16 mouse cellular contexts compared by ENCODE assay signal in genomic region chr8:91566503-91566869, GRCm38 (mm10).
DNase-seq lines count a peak whose midpoint lies in the region; ATAC-seq and TF ChIP-seq lines count a peak whose summit lies in the region.
"Had no signal": no experiment of that assay in that cellular context is flagged by ENCODE, and none has a peak within 500 bp of the region (broad histone marks: within the 10 kb centered on the region; RNA-seq: fewer than 3 reads in every experiment).

No protein-coding gene starts in this region.

- H3K9ac ChIP-seq in heart, embryonic 13.5 days: no peak overlapping the region
- H3K9ac ChIP-seq in heart, adult 2 months (ENCODE audit: low read depth, low read length): no peak overlapping the region
- H3K9ac ChIP-seq in midbrain, embryonic 15.5 days: no peak overlapping the region
- H3K9ac ChIP-seq in embryonic facial prominence, embryonic 13.5 days: no peak overlapping the region
- no peak overlapping the region for H3K9ac ChIP-seq in stomach, embryonic 14.5 days (replicated peaks; ENCODE audit: low read depth, low read length)
- H3K9ac ChIP-seq: lung, embryonic 15.5 days had no signal

- no peak for TF ChIP-seq EP300 in heart, adult 2 months (IDR thresholded peaks at IDR 0.05; ENCODE audit: insufficient read depth, low read depth, low read length)

- intact Hi-C loops in heart, adult 2 months (cut with DNase I): no loop called here

- TF ChIP-seq CTCF in heart, adult 2 months (IDR thresholded peaks at IDR 0.05): no peak

- DNase-seq in heart, adult 2 months: no peak
- no peak for DNase-seq in midbrain, embryonic 10.5 days (ENCODE audit: low spot score)
- no peak for DNase-seq in retina, postnatal 1 day
- DNase-seq: cerebellum, adult 18-20 months; kidney, postnatal 10 days; left cerebral cortex, postnatal 4 days; spleen, adult 18-20 months; thymus, postnatal 25 days had no signal

- TF ChIP-seq POLR2A in heart, adult 2 months (IDR thresholded peaks at IDR 0.05; ENCODE audit: insufficient read depth, low read depth, low read length): no peak

- no peaks in the 10 kb centered on the region for H3K27me3 ChIP-seq in heart, embryonic 13.5 days (replicated peaks)
- no peaks in the 10 kb centered on the region for H3K27me3 ChIP-seq in heart, adult 2 months (ENCODE audit: control insufficient read depth, insufficient read depth, low read length)
- peaks cover 6% of the 10 kb centered on the region; the same call in 1 of the 2 replicates for H3K27me3 ChIP-seq in midbrain, embryonic 10.5 days (ENCODE audit: low read depth, poor library complexity, severe bottlenecking)
- 0 out of 2 replicates have a peak, but pooled peaks cover 2% of the 10 kb centered on the region for H3K27me3 ChIP-seq in midbrain, embryonic 15.5 days (replicated peaks)
- peaks cover 41% of the 10 kb centered on the region for H3K27me3 ChIP-seq in embryonic facial prominence, embryonic 13.5 days
- H3K27me3 ChIP-seq in stomach, embryonic 14.5 days (ENCODE audit: control insufficient read depth, insufficient read depth, low read length): no peaks in the 10 kb centered on the region
- H3K27me3 ChIP-seq: lung, embryonic 15.5 days had no signal

- H3K4me2 ChIP-seq in heart, embryonic 13.5 days: peak overlapping the region; percentile 45
- H3K4me2 ChIP-seq in midbrain, embryonic 15.5 days: no peak overlapping the region
- peak overlapping the region; percentile 21 for H3K4me2 ChIP-seq in embryonic facial prominence, embryonic 13.5 days
- H3K4me2 ChIP-seq in stomach, embryonic 14.5 days (replicated peaks; ENCODE audit: low read depth, low read length): no peak overlapping the region
- H3K4me2 ChIP-seq: lung, embryonic 15.5 days had no signal

- H3K4me3 ChIP-seq in heart, embryonic 13.5 days: no peak overlapping the region
- no peak overlapping the region for H3K4me3 ChIP-seq in heart, adult 2 months
- H3K4me3 ChIP-seq in midbrain, embryonic 10.5 days: 0 out of 2 replicates have a peak overlapping the region, but pooled peaks have one; percentile 12
- H3K4me3 ChIP-seq in midbrain, embryonic 15.5 days: no peak overlapping the region
- H3K4me3 ChIP-seq in embryonic facial prominence, embryonic 13.5 days: no peak overlapping the region
- no peak overlapping the region for H3K4me3 ChIP-seq in stomach, embryonic 14.5 days (ENCODE audit: low read depth, low read length)
- H3K4me3 ChIP-seq: erythroblast, embryonic 14.5 days; lung, embryonic 15.5 days had no signal

- peak overlapping the region; percentile 64 for H3K27ac ChIP-seq in heart, embryonic 13.5 days (replicated peaks)
- H3K27ac ChIP-seq in heart, adult 2 months: no peak overlapping the region
- peak overlapping the region; percentile 75 for H3K27ac ChIP-seq in midbrain, embryonic 10.5 days (replicated peaks)
- H3K27ac ChIP-seq in midbrain, embryonic 15.5 days: no peak overlapping the region
- 0 out of 2 replicates have a peak overlapping the region, but pooled peaks have one; percentile 39 for H3K27ac ChIP-seq in embryonic facial prominence, embryonic 13.5 days
- peak overlapping the region; percentile 34; the same call in 1 of the 2 replicates for H3K27ac ChIP-seq in stomach, embryonic 14.5 days (ENCODE audit: low read length)

- WGBS in heart, embryonic 13.5 days: 45% methylated on average over 2 of the region's 2 CpGs
- WGBS in heart, adult 2 months: 70% methylated on average over 2 of the region's 2 CpGs
- WGBS in midbrain, embryonic 10.5 days: 35% methylated on average over 2 of the region's 2 CpGs
- WGBS in midbrain, embryonic 15.5 days: 15% methylated on average over 2 of the region's 2 CpGs
- WGBS in embryonic facial prominence, embryonic 13.5 days: 22% methylated on average over 2 of the region's 2 CpGs
- WGBS in stomach, embryonic 14.5 days: 66% methylated on average over 2 of the region's 2 CpGs

- H3K9me3 ChIP-seq in heart, embryonic 13.5 days: no peaks in the 10 kb centered on the region
- no peaks in the 10 kb centered on the region for H3K9me3 ChIP-seq in midbrain, embryonic 10.5 days (replicated peaks)
- H3K9me3 ChIP-seq in midbrain, embryonic 15.5 days: no peaks in the 10 kb centered on the region
- H3K9me3 ChIP-seq in embryonic facial prominence, embryonic 13.5 days: no peaks in the 10 kb centered on the region
- no peaks in the 10 kb centered on the region for H3K9me3 ChIP-seq in stomach, embryonic 14.5 days (ENCODE audit: control insufficient read depth, low read depth, low read length)
- H3K9me3 ChIP-seq: G1E; lung, embryonic 15.5 days had no signal

- no peak for ATAC-seq in heart, embryonic 13.5 days (ENCODE audit: extremely low read depth, insufficient number of reproducible peaks, low FRiP score, low TSS enrichment)
- ATAC-seq in midbrain, embryonic 15.5 days (replicated peaks): no peak
- no peak for ATAC-seq in embryonic facial prominence, embryonic 13.5 days (ENCODE audit: insufficient number of reproducible peaks, insufficient read depth, low FRiP score, low TSS enrichment, low read depth)
- ATAC-seq in stomach, embryonic 14.5 days (ENCODE audit: insufficient number of reproducible peaks, insufficient read depth, low FRiP score, low read depth): no peak
- ATAC-seq: intestine, postnatal 0 days had no signal

- H3K36me3 ChIP-seq in heart, embryonic 13.5 days: no peaks in the 10 kb centered on the region
- peaks cover 3% of the 10 kb centered on the region for H3K36me3 ChIP-seq in heart, adult 2 months (ENCODE audit: control insufficient read depth, insufficient read depth, low read length)
- no peaks in the 10 kb centered on the region for H3K36me3 ChIP-seq in midbrain, embryonic 10.5 days
- H3K36me3 ChIP-seq in midbrain, embryonic 15.5 days (replicated peaks): no peaks in the 10 kb centered on the region
- no peaks in the 10 kb centered on the region for H3K36me3 ChIP-seq in embryonic facial prominence, embryonic 13.5 days
- no peaks in the 10 kb centered on the region for H3K36me3 ChIP-seq in stomach, embryonic 14.5 days (ENCODE audit: control insufficient read depth, insufficient read depth, low read length)
- H3K36me3 ChIP-seq: lung, embryonic 15.5 days had no signal

- 0 out of 2 replicates have a peak, but pooled peaks cover 1% of the 10 kb centered on the region for H3K79me2 ChIP-seq in heart, adult 2 months (replicated peaks; ENCODE audit: control insufficient read depth, insufficient read depth, low read length)

- peaks cover 64% of the 10 kb centered on the region for H3K4me1 ChIP-seq in heart, embryonic 13.5 days
- peaks cover 20% of the 10 kb centered on the region for H3K4me1 ChIP-seq in heart, adult 2 months (ENCODE audit: control insufficient read depth, insufficient read depth, low read length)
- H3K4me1 ChIP-seq in midbrain, embryonic 10.5 days: peaks cover 70% of the 10 kb centered on the region
- peaks cover 31% of the 10 kb centered on the region for H3K4me1 ChIP-seq in midbrain, embryonic 15.5 days
- H3K4me1 ChIP-seq in embryonic facial prominence, embryonic 13.5 days: peaks cover 70% of the 10 kb centered on the region
- H3K4me1 ChIP-seq in stomach, embryonic 14.5 days (ENCODE audit: control insufficient read depth, insufficient read depth, low read length): peaks cover 46% of the 10 kb centered on the region

Comparison
In these comparisons a context has a peak if more than half of its experiments do, and no peak if none do; other contexts are left out.
1. H3K27ac ChIP-seq: peak in heart, embryonic 13.5 days (single experiment), midbrain, embryonic 10.5 days (single experiment), embryonic facial prominence, embryonic 13.5 days (single experiment) and stomach, embryonic 14.5 days (single experiment); none in heart, adult 2 months (single experiment) and midbrain, embryonic 15.5 days (single experiment).
2. H3K4me2 ChIP-seq: peak in heart, embryonic 13.5 days (single experiment) and embryonic facial prominence, embryonic 13.5 days (single experiment); none in midbrain, embryonic 15.5 days (single experiment) and stomach, embryonic 14.5 days (single experiment).